Mouse (Mus musculus): ENCODE measurements at regions not wholly inside any gene's neighbourhood (a gene's known extent, or its start where the extent isn't known, plus 50 kb on each side); places are given as distances from the start of the nearest gene placed in this dataset.

- TF ChIP-seq POLR2A (IDR thresholded peaks at IDR 0.05; ENCODE audit: low read depth, low read length), result no peak
- no peak for TF ChIP-seq CTCF (IDR thresholded peaks at IDR 0.05; ENCODE audit: borderline replicate concordance, insufficient read depth, low read length)
Measured at GRCm38 (mm10) chr9:116383411-116384101, 208.4 kb upstream of the Tgfbr2 start.

All from embryonic fibroblast, embryonic 13.5 days (primary cell).